Mouse (Mus musculus) bone marrow, adult 2 months (tissue): ENCODE measurements around the gene Sap30bp.

Experiments
- CTCF ChIP-seq: fragments of 200-500 bp; IDR thresholded peaks from 2 replicates; pipeline ENCODE4 v1.5.1; 2011; ENCODE audit warnings: low read length, control low read depth; ENCODE audit not compliant: control insufficient read depth, insufficient read depth
- POLR2A ChIP-seq: fragments of 200-500 bp; IDR thresholded peaks from 2 replicates; pipeline ENCODE4 v1.6.1; 2011; ENCODE audit warnings: low read depth, mild to moderate bottlenecking, control low read depth, low read length, borderline replicate concordance; ENCODE audit not compliant: control insufficient read depth

GRCm38 (mm10) chr11:115929818-115930217 is 3.3 kb upstream of the Sap30bp start:
- no peak for TF ChIP-seq CTCF
- no peak for TF ChIP-seq POLR2A
